Mouse (Mus musculus) limb, embryonic 14.5 days (tissue): ENCODE results near the gene Tm6sf1. TPM values are rescaled to one million over a fixed set of nuclear protein-coding genes. Genes with fewer than 3 reads are reported as not detected.
"Not testable (repeated sequence)": the region's sequence is repeated elsewhere in the genome, so short reads cannot be mapped to it uniquely, and the experiment has no call there.

ENCODE experiments used
- ATAC-seq: fragments of 200-750 bp; cut with Nextera tagmentation; 2 replicates; pipeline ENCODE4 v1.8.0; 2017; ENCODE audit warnings: low read depth, moderate number of reproducible peaks, moderate TSS enrichment; ENCODE audit not compliant: low FRiP score
- DNase-seq: peaks from one replicate; pipeline ENCODE4 v3.0.0-alpha.2; 2015; ENCODE audit warnings: low spot score
- H3K27ac ChIP-seq: fragments of 300-500 bp; sonication (generic); replicated peaks from 2 replicates; pipeline ENCODE4 v1.5.1; 2014; ENCODE audit warnings: low read depth, mild to moderate bottlenecking, low read length, moderate library complexity, mixed read lengths
- H3K27me3 ChIP-seq: fragments of 300-500 bp; sonication (generic); 2 replicates; pipeline ENCODE4 v1.6.1; 2014; ENCODE audit warnings: low read length, mixed read lengths; ENCODE audit not compliant: control insufficient read depth, insufficient read depth
- H3K36me3 ChIP-seq: fragments of 300-500 bp; sonication (generic); 2 replicates; pipeline ENCODE4 v1.6.1; 2014; ENCODE audit warnings: mild to moderate bottlenecking, low read length, moderate library complexity, mixed read lengths; ENCODE audit not compliant: control insufficient read depth, insufficient read depth
- H3K4me1 ChIP-seq: fragments of 300-500 bp; sonication (generic); 2 replicates; pipeline ENCODE4 v1.6.1; 2014; ENCODE audit warnings: antibody characterized with exemption, low read length, mixed read lengths; ENCODE audit not compliant: control insufficient read depth, insufficient read depth
- H3K4me2 ChIP-seq: fragments of 300-500 bp; sonication (generic); replicated peaks from 2 replicates; pipeline ENCODE4 v1.6.1; 2014; ENCODE audit warnings: low read depth, mild to moderate bottlenecking, low read length, moderate library complexity; ENCODE audit not compliant: severe bottlenecking
- H3K4me3 ChIP-seq: fragments of 300-500 bp; sonication (generic); replicated peaks from 2 replicates; pipeline ENCODE4 v1.5.1; 2014; ENCODE audit warnings: low read length
- H3K9ac ChIP-seq: fragments of 300-500 bp; sonication (generic); 2 replicates; pipeline ENCODE4 v1.6.1; 2014; ENCODE audit warnings: mild to moderate bottlenecking, low read depth, low read length, moderate library complexity; ENCODE audit not compliant: severe bottlenecking
- H3K9me3 ChIP-seq: fragments of 300-500 bp; sonication (generic); 2 replicates; pipeline ENCODE4 v1.6.1; 2016; ENCODE audit warnings: low read length; ENCODE audit not compliant: control insufficient read depth
- POLR2A ChIP-seq: fragments of 200-500 bp; IDR thresholded peaks from 2 replicates; pipeline ENCODE4 v1.8.0; 2012; ENCODE audit warnings: inconsistent platforms, mild to moderate bottlenecking, moderate library complexity, borderline replicate concordance; ENCODE audit not compliant: insufficient read depth, insufficient read length; ENCODE audit errors: extremely low read depth
- WGBS: fragments of 180-500 bp; shearing (Covaris S2); extraction: QIAGEN DNeasy Blood & Tissue Kit; methylation state at CpG from one replicate; pipeline ENCODE4 v1.1.7; 2014; 5-methylcytosine and 5-hydroxymethylcytosine counted together
- polyA plus RNA-seq, 2 experiments: library from polyadenylated mRNA; depleted of rRNA in 1 of 2; stranded (reverse) in 1 of 2; unstranded in 1 of 2; fragments of >200 nt; fragmentation: Nextera tagmentation in 1 of 2; extraction: Ambion mirVana in 1 of 2; gene quantifications; 2 replicates each; pipeline versions ENCODE4 v1.2.1 to v1.2.3; 2012 to 2014

Gene Tm6sf1
- polyA plus RNA-seq, 2 experiments = 26.6 to 49.0 TPM

DNA sequence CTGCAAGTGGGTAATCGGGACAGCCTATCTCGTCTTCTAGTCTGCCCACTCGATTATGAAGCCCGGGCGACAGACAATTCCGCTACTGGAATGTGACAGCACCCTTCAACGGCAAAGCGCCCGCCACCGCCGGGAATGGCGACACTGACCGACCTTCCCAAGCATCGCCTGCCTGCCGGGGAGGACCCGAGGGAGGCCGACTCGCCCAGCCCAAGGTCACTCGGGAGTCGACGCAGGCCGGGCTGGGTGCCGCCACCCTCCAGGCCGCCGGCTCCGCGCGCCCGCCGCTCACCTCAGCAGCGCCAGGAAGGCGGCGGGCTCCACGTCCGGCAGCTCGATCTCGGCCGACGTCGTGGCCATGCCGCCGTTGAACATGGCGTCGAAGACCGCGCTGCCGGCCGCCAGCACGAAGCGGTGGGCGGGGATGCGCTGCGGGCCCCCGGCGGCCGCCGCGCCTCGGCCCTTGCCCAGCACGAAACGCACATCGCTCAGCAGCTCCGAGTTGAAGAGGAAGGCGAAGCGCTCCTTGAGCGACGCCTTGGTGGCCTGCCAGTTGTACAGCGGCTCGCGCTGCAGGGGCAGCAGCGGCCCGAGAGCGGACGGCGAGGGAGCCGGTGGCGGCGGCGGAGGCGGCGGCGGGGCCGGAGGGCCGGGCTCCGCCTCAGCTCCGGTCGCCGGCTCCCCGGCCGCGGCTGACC lies 30.0 kb upstream of the Tm6sf1 start:
- H3K36me3 ChIP-seq = 0 out of 2 replicates have a peak, but pooled peaks cover 2% of the 10 kb centered on the region
- no peak for DNase-seq
- H3K9ac ChIP-seq = peak overlapping the region; percentile 82
- no peak for TF ChIP-seq POLR2A
- H3K27ac ChIP-seq = peak overlapping the region; percentile 93
- H3K4me1 ChIP-seq = peaks cover 28% of the 10 kb centered on the region
- peak; percentile 75 for ATAC-seq
- H3K9me3 ChIP-seq = no peaks in the 10 kb centered on the region
- peak overlapping the region; percentile 78 for H3K4me3 ChIP-seq
- peak overlapping the region; percentile 61 for H3K4me2 ChIP-seq
- H3K27me3 ChIP-seq = no peaks in the 10 kb centered on the region
- 0% methylated on average over 40 of the region's 91 CpGs for WGBS

DNA sequence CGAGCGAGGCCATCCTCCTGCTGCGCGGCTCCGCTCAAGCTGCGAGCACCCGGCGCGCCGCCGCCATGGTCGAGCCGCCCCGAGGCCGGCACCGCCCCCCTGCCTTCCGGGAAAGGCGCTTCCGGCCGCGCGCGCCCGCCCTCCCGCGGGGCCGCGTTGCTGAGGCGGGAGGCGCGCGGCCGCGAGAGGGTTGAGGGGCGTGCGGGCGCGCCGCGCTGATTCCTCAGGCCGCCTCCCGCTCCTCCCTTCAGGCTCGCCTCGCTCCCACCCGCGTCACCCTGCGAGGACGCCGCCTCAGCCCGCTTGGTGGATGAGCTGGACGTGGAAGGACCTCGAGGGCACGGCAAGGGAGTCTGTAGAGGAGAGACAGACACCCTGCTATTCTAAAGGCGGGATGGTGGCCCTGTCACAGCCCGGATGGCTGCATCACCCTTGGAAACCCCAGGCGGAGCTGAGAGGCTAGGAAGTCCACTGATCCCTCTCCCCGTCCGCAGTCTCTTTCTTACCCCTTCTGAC lies 29.4 kb upstream of the Tm6sf1 start, which contains the start of gene Btbd1:
Btbd1 (minus strand) TSS at position 53 of the 516 bp plus-strand sequence.
- Histone ChIP-seq H3K9ac (peak within 1 kb of the TSS; percentile 82), H3K4me1 (peaks cover 25% of the 10 kb centered on the region), H3K27ac (peak within 1 kb of the TSS; percentile 93), H3K36me3 (no peaks in the 10 kb centered on the region), H3K9me3 (no peaks in the 10 kb centered on the region), H3K27me3 (no peaks in the 10 kb centered on the region), H3K4me3 (peak within 1 kb of the TSS; percentile 78), H3K4me2 (peak within 1 kb of the TSS; percentile 61)
- peak; percentile 92 for ATAC-seq
- under 1% methylated on average over 35 of the region's 58 CpGs for WGBS
- peak; percentile 48; the same call in 1 of the 2 replicates for TF ChIP-seq POLR2A
- DNase-seq = peak; percentile 93

DNA sequence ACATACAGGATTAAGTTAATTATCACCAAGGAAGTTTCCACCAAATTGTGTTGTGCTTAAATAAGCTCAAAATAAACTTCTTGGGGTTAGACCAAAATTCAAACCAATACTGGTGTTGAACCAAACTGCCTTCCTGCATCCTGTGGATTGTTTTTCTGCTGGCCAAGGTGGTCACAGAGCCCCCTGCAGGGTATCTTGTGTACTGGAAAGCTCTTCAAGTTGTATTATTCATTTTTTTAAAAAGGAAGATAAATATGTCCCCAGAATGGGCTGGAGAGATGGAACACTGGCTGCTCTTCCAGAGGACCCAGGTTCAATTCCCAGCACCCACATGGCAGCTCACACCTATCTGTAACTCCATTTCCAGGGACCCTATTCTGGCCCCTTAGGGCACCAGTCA lies 24.0 kb upstream of the Tm6sf1 start:
- Histone ChIP-seq H3K4me1 (no peaks in the 10 kb centered on the region), H3K4me2 (no peak overlapping the region), H3K27ac (no peak overlapping the region), H3K4me3 (no peak overlapping the region), H3K27me3 (no peaks in the 10 kb centered on the region), H3K9ac (no peak overlapping the region), H3K36me3 (no peaks in the 10 kb centered on the region), H3K9me3 (no peaks in the 10 kb centered on the region)
- ATAC-seq (no peak), DNase-seq (no peak)
- TF ChIP-seq POLR2A = no peak

DNA sequence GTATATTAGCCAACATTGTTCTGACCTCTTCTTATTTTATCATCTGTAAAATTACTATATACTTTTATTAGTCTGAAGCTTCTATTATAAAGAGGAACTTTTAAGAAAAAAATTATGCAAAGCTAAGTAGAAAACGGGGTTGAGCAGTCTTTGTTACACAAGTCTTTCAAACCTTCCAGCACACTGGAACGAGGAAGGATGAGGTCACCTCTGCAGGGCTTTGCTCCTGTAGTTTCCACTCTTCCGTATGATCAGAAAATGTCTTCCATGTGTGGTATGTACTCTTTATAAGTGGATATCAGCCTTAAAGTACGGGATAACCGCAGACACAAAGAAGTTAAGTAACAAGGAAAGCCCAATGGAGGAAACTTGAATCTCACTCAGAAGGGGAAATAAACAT lies 23.4 kb upstream of the Tm6sf1 start:
- Histone ChIP-seq H3K9ac (no peak overlapping the region), H3K4me1 (no peaks in the 10 kb centered on the region), H3K36me3 (no peaks in the 10 kb centered on the region), H3K4me2 (no peak overlapping the region), H3K4me3 (no peak overlapping the region), H3K9me3 (no peaks in the 10 kb centered on the region), H3K27ac (no peak overlapping the region), H3K27me3 (no peaks in the 10 kb centered on the region)
- DNase-seq (no peak), ATAC-seq (no peak)
- TF ChIP-seq POLR2A = no peak
- WGBS = 70% methylated on average over 5 of the region's 5 CpGs

DNA sequence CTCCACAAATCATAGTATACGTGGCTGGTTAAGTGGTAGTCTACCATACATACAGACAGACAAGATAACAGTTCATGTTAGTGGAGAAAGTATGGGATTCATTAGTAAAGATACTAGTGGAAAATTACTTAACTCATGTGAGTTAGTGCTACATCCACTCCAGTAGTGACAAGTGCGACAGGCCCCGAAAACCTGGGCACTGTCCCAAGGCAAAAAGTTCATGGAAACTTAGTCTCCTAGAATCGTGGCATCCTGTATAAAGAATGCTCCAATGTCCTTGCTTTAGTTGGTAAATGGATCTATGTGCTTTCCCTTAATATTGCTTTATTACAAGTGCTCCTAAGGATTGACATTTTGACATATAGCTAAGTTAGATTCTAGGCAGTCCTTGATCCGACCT lies 21.0 kb upstream of the Tm6sf1 start:
- H3K36me3 ChIP-seq, H3K4me1 ChIP-seq, H3K9me3 ChIP-seq, H3K4me3 ChIP-seq, H3K9ac ChIP-seq, DNase-seq, H3K27ac ChIP-seq, H3K4me2 ChIP-seq, ATAC-seq, H3K27me3 ChIP-seq: not testable (repeated sequence)
- WGBS = 85% methylated on average over 5 of the region's 5 CpGs
